Mouse (Mus musculus) small intestine, adult 2 months (tissue): Measurements from ENCODE around the gene Mmp9.

Source experiments
- CTCF ChIP-seq: fragments of 200-500 bp; IDR thresholded peaks from 2 replicates; pipeline ENCODE4 v1.5.1; 2012; ENCODE audit warnings: low read depth, mild to moderate bottlenecking, control low read depth, inconsistent platforms, low read length, moderate library complexity, mixed read lengths; ENCODE audit not compliant: insufficient replicate concordance, insufficient read length; ENCODE audit errors: extremely low read depth
- POLR2A ChIP-seq: fragments of 200-500 bp; IDR thresholded peaks from 2 replicates; pipeline ENCODE4 v1.6.1; 2012; ENCODE audit warnings: low read depth, mild to moderate bottlenecking, control low read depth, inconsistent platforms, low read length, moderate library complexity

DNA sequence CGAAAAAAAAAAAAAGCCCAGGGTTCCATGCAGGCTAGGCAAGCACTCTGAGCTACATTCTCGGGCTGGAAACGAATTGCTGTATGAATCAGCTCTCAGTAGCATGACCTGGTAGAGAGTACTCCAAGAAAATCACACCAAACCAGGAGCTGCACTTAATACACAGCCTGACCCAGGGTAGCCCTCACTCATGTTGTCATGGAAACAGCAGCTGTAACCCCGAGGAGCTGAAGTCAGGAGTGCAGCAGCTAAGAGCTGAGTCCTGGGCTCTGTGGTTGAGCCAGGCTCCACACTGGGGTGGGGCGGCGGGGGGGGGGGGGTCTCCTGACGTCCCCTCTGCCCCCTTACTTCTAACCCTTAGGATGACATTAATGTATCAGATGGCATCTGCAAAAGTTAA, 18.6 kb upstream of the Mmp9 start:
- TF ChIP-seq CTCF (no peak), POLR2A (no peak)
